Mouse (Mus musculus) forebrain, postnatal 0 days (tissue): ENCODE measurements around the gene Dhrs13. TPM values are rescaled to one million over a fixed set of nuclear protein-coding genes. Genes with fewer than 3 reads are reported as not detected.

ENCODE experiments used
- ATAC-seq: fragments of 200-750 bp; cut with Nextera tagmentation; 2 replicates; pipeline ENCODE4 v1.8.0; 2017; ENCODE audit warnings: mild to moderate bottlenecking, moderate library complexity
- DNase-seq: peaks from one replicate; pipeline ENCODE4 v3.0.0-alpha.2; 2015
- H3K27ac ChIP-seq: fragments of 300-500 bp; sonication (generic); 2 replicates; pipeline ENCODE4 v1.5.1; 2014; ENCODE audit warnings: low read depth, mild to moderate bottlenecking, antibody characterized with exemption, low read length, moderate library complexity, mixed read lengths
- H3K27me3 ChIP-seq: fragments of 300-500 bp; sonication (generic); 2 replicates; pipeline ENCODE4 v1.6.1; 2014; ENCODE audit warnings: mild to moderate bottlenecking, low read length, mixed read lengths; ENCODE audit not compliant: insufficient read depth
- H3K36me3 ChIP-seq: fragments of 300-500 bp; sonication (generic); 2 replicates; pipeline ENCODE4 v1.6.1; 2014; ENCODE audit warnings: mild to moderate bottlenecking, moderate library complexity; ENCODE audit not compliant: insufficient read depth
- H3K4me1 ChIP-seq: fragments of 300-500 bp; sonication (generic); 2 replicates; pipeline ENCODE4 v1.6.1; 2014; ENCODE audit warnings: antibody characterized with exemption; ENCODE audit not compliant: insufficient read depth
- H3K4me2 ChIP-seq: fragments of 300-500 bp; sonication (generic); 2 replicates; pipeline ENCODE4 v1.6.1; 2014; ENCODE audit warnings: low read depth, mild to moderate bottlenecking, moderate library complexity
- H3K4me3 ChIP-seq: fragments of 300-500 bp; sonication (generic); 2 replicates; pipeline ENCODE4 v1.5.1; 2014; ENCODE audit warnings: low read depth, low read length, mixed read lengths
- H3K9ac ChIP-seq: fragments of 300-500 bp; sonication (generic); 2 replicates; pipeline ENCODE4 v1.6.1; 2014; ENCODE audit warnings: mild to moderate bottlenecking
- H3K9me3 ChIP-seq: fragments of 300-500 bp; sonication (generic); 2 replicates; pipeline ENCODE4 v1.6.1; 2016; ENCODE audit warnings: low read length
- CTCF ChIP-seq: sonication (generic); IDR thresholded peaks from 2 replicates; pipeline ENCODE4 v1.5.1; 2016; ENCODE audit warnings: antibody characterized with exemption, control low read depth, low read depth
- WGBS: fragments of 180-500 bp; shearing (Covaris S2); extraction: QIAGEN DNeasy Blood & Tissue Kit; methylation state at CpG from one replicate; pipeline ENCODE4 v1.1.7; 2014; 5-methylcytosine and 5-hydroxymethylcytosine counted together
- polyA plus RNA-seq: library from polyadenylated mRNA; unstranded; fragments of >200 nt; fragmentation: Nextera tagmentation; extraction: Ambion mirVana; gene quantifications from 2 replicates; pipeline ENCODE4 v1.2.1, GENCODE M21; 2015
- total RNA-seq: library from RNA; depleted of rRNA; stranded (reverse); fragments of >200 nt; gene quantifications from 2 replicates; pipeline ENCODE4 v1.2.3, GENCODE M21; 2014

The Dhrs13 gene
- total and polyA plus RNA-seq, 2 experiments from 2014 or later = 48.4 TPM

DNA sequence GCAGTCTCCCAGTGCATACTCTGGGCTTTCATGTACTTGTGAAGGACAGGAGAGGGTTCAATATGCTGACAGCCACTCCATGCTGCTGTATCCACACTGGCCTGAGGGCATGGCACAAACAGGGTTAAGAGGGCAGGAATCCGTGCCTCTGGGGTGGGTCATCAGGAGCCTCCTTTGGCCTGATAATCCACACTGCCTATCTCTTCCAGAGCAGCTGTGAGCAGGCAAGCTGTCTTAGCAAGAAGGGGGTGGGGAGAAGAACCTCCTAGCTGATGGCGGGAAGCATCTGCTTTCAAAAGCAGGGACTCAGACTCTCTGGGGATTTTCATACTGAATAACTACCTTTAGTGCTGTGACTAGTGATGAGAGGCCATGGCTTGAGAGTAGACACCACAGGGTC is 33.8 kb downstream of the Dhrs13 start:
- Histone ChIP-seq H3K9me3 (no peaks in the 10 kb centered on the region), H3K9ac (no peak overlapping the region), H3K4me2 (no peak overlapping the region), H3K4me1 (no peaks in the 10 kb centered on the region), H3K4me3 (no peak overlapping the region), H3K36me3 (no peaks in the 10 kb centered on the region), H3K27me3 (no peaks in the 10 kb centered on the region), H3K27ac (no peak overlapping the region)
- no peak for TF ChIP-seq CTCF
- WGBS = 57% methylated on average over 2 of the region's 2 CpGs
- DNase-seq (no peak), ATAC-seq (no peak)

DNA sequence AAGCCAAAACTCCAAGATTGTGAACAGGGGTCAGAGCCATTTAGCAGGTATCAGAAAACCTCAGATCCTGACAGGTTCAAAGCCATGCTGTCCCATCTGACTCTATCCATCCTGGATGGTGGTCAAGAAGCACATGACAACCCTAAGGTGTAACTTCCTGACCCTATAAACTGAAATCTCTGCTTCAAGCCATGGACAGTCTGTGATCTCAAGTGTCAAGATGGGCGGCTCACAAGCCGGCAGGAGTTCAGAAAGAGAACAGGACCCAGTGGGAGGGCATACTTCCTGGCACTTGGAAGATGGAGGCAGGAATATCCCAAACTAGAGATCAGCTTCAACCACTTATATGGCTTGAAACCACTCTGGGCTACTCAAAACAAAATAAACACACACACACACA is 34.6 kb downstream of the Dhrs13 start:
- 62% methylated on average over 2 of the region's 2 CpGs for WGBS
- ATAC-seq (no peak), DNase-seq (no peak)
- Histone ChIP-seq H3K4me1 (no peaks in the 10 kb centered on the region), H3K36me3 (no peaks in the 10 kb centered on the region), H3K27me3 (no peaks in the 10 kb centered on the region), H3K27ac (no peak overlapping the region), H3K9ac (no peak overlapping the region), H3K4me2 (no peak overlapping the region), H3K4me3 (no peak overlapping the region), H3K9me3 (no peaks in the 10 kb centered on the region)
- TF ChIP-seq CTCF = no peak

DNA sequence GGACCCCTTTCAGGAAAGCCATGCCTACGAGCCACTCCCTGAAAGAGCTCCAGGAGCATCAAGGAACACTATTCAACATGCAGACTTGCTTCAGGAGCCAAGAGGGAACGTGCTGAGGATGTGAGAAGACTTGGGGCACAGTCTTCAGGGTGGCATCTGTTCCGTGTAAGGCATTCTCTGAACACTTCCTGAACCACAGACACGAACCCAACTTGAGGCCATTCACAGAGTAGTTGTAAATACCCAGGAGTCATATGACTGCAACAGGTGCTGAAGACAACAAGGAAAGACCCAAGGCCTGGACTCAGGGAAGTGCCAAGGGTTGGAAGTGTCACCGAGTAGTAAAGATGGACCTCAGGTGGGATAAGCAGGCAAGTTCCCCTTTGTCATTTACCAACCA is 35.5 kb downstream of the Dhrs13 start:
- H3K4me3 ChIP-seq = no peak overlapping the region
- H3K27ac ChIP-seq = no peak overlapping the region
- WGBS = 71% methylated on average over 5 of the region's 5 CpGs
- ATAC-seq (no peak), DNase-seq (no peak)
- H3K36me3 ChIP-seq = peaks cover 4% of the 10 kb centered on the region
- no peaks in the 10 kb centered on the region for H3K4me1 ChIP-seq
- no peak for TF ChIP-seq CTCF
- H3K27me3 ChIP-seq = no peaks in the 10 kb centered on the region
- H3K4me2 ChIP-seq = no peak overlapping the region
- H3K9ac ChIP-seq = no peak overlapping the region
- no peaks in the 10 kb centered on the region for H3K9me3 ChIP-seq

DNA sequence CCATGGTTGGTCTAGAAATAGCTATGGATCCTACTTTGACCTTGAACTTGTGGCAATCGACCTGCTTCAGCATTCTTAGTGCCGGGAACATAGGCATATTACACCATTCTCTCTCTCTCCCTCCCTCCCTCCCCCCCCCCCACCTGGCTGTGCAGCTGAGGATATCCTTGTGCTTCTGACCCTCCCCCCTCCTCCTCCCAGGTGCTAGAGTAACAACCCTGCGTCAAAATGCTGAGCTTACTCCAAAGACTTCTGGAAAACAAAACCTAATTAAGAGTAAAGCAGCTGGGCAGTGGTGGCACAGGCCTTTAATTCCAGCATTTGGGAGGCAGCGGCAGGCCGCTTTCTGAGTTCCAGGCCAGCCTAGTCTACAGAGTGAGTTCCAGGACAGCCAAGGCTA is 37.0 kb downstream of the Dhrs13 start:
- Histone ChIP-seq H3K9ac (no peak overlapping the region), H3K4me2 (no peak overlapping the region), H3K27ac (no peak overlapping the region), H3K9me3 (no peaks in the 10 kb centered on the region), H3K4me3 (no peak overlapping the region), H3K36me3 (peaks cover 15% of the 10 kb centered on the region), H3K4me1 (no peaks in the 10 kb centered on the region), H3K27me3 (no peaks in the 10 kb centered on the region)
- ATAC-seq (no peak), DNase-seq (no peak)
- no peak for TF ChIP-seq CTCF
- 81% methylated on average over 5 of the region's 5 CpGs for WGBS

DNA sequence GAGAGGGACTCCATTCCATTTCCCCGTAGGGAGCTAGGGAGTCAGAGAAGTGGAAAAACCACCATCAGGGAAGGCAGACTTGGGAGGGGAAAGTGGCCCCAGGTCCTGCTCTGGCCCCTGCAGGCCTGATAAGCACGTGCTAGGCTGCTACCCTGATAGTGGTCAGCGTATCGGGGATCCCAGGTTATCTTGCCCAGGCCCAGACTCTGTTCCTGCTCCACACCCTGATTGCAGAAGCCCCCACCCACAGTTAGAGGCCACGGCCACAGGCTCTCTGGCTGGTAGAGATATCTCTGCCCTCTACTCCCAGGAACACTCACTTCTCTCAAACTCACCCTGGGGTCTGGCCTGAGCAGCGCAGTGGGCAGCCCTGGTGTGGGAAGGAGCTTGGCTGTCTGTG is 37.6 kb downstream of the Dhrs13 start:
- H3K9ac ChIP-seq = no peak overlapping the region
- no peaks in the 10 kb centered on the region for H3K9me3 ChIP-seq
- no peak for ATAC-seq
- H3K27me3 ChIP-seq = no peaks in the 10 kb centered on the region
- TF ChIP-seq CTCF = no peak
- peaks cover 20% of the 10 kb centered on the region for H3K36me3 ChIP-seq
- H3K4me2 ChIP-seq = no peak overlapping the region
- WGBS = 86% methylated on average over 6 of the region's 6 CpGs
- H3K27ac ChIP-seq = no peak overlapping the region
- DNase-seq = no peak
- no peaks in the 10 kb centered on the region for H3K4me1 ChIP-seq
- H3K4me3 ChIP-seq = no peak overlapping the region

DNA sequence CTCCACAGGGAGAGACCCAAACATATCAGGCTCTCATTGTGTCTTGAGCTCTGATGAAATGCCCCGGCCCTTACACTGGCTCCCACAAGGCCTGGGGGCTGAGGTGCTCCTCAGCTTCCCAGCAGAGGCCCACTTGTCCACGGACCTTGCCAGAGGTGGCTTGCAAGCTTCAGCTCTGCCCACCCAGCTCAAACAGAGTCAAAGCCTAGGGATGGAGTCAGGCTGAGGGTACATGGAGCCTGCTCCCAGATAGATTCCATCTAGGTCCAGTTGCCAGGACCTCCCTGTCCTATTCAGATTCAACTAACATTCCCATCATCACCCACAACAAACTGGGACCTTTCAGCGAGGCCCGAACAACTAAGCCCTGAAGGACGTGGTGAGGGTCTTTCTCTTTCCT is 39.9 kb downstream of the Dhrs13 start:
- Histone ChIP-seq H3K36me3 (peaks cover 38% of the 10 kb centered on the region), H3K4me1 (no peaks in the 10 kb centered on the region), H3K4me2 (no peak overlapping the region), H3K27me3 (no peaks in the 10 kb centered on the region), H3K4me3 (no peak overlapping the region), H3K9ac (no peak overlapping the region), H3K9me3 (no peaks in the 10 kb centered on the region), H3K27ac (no peak overlapping the region)
- DNase-seq (no peak), ATAC-seq (no peak)
- no peak for TF ChIP-seq CTCF
- 80% methylated on average over 5 of the region's 5 CpGs for WGBS

DNA sequence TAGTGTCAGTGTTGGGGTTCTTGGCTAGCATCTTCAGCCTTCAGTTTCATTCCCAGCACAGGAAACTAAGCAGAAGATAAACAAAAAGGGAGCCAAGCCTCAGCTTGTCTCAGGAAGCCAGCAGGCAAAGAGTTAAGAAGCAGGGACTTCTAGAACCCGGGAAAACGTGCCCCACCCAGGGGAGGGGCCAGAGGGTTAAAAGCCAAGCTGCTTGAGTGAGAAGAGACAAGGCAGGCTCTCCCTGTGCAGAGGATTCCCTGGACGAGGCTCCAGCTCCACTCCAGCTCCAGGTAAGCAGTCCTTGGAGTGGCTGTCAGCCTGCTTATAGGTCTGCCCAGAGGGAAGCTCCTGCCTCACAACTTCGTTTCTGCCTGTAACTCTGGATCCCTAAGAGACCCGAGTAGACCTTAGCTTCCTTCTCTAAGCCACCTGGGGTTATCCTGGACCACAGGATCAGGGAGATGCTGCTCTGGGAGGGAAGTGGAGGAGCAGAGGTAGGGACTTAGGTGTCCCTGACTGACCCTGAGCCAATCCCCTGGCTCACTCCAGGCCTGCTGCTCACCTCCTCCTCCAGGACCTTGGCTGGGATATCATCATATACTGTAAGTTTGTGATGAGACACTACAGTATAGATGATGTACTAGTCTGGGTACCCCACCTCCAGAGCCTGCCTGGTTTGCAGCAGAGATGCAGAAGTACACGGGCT is 40.5 kb downstream of the Dhrs13 start:
- WGBS = 29% methylated on average over 6 of the region's 6 CpGs
- ATAC-seq = no peak
- Histone ChIP-seq H3K27me3 (no peaks in the 10 kb centered on the region), H3K4me2 (no peak overlapping the region), H3K4me3 (no peak overlapping the region), H3K36me3 (peaks cover 39% of the 10 kb centered on the region), H3K27ac (no peak overlapping the region), H3K9me3 (no peaks in the 10 kb centered on the region), H3K9ac (no peak overlapping the region), H3K4me1 (no peaks in the 10 kb centered on the region)
- DNase-seq = no peak
- TF ChIP-seq CTCF = no peak
